In the genomic region with DNA sequence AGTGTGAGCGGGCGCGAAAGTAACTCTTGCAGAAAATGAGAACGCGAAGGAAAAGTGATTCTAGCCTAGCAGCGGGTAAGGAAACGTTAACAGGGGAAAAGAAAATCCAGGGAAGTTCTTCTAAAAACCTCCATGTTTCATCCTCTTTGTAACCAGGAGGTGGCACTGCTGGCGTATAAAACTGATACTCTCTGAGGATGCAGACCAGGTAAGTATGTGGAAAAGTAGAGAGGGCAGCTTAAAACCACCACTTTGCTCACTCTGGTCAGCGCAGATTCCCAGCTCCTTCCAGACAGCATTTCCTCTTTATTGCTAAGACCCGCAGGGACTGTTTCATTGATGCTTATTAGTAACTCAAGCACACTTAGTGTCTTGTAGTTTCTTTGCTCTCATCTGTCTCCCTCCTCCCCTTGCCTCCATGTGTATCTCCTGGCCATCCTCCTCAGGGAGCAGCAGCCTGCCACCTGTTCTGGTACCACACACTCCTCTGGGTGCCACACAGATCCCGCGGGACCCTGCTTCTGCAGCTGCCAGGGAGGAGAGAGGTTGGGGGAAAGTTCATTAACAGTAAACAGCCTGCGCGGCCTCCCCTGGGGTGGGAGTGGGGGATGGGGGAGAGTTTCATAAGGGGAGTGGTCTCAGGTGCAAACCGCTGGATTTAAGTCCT, we compare ENCODE assay signal across 8 mouse cellular contexts. TPM values are rescaled to one million over a fixed set of nuclear protein-coding genes. Genes with fewer than 3 reads are reported as not detected.
DNase-seq lines count a peak whose midpoint lies in the region; ATAC-seq lines count a peak whose summit lies in the region.

No protein-coding gene starts in this region.

- H3K36me3 ChIP-seq in heart, embryonic 13.5 days = no peaks in the 10 kb centered on the region

- no peak overlapping the region for H3K9ac ChIP-seq in heart, embryonic 13.5 days

- peak overlapping the region; percentile 11; the same call in 1 of the 2 replicates for H3K4me3 ChIP-seq in heart, embryonic 13.5 days
- no peak overlapping the region for H3K4me3 ChIP-seq in brown adipose tissue, adult 24 weeks (ENCODE audit: insufficient read depth, low read depth, low read length)

- no peaks in the 10 kb centered on the region for H3K9me3 ChIP-seq in heart, embryonic 13.5 days

- H3K27me3 ChIP-seq in heart, embryonic 13.5 days (replicated peaks) = 0 out of 2 replicates have a peak, but pooled peaks cover 4% of the 10 kb centered on the region

- H3K27ac ChIP-seq in heart, embryonic 13.5 days (replicated peaks) = no peak overlapping the region
- H3K27ac ChIP-seq in brown adipose tissue, adult 24 weeks (replicated peaks; ENCODE audit: low read depth, low read length) = 0 out of 2 replicates have a peak overlapping the region, but pooled peaks have one; percentile 17

- no peak for DNase-seq in heart, adult 9 months (ENCODE audit: low spot score in 2 of 2)
- peak; percentile 14 for DNase-seq in heart, postnatal 4 days
- DNase-seq in large intestine, adult 2 months (ENCODE audit: low read depth, low spot score) = peak; percentile 29
- DNase-seq in lung, postnatal 10 days = peak; percentile 40
- peak; percentile 26 for DNase-seq in right cerebral cortex, postnatal 14 days
- no peak for DNase-seq in thymus, postnatal 10 days (ENCODE audit: low spot score in 2 of 2)

- 16% methylated on average over 15 of the region's 15 CpGs for WGBS in heart, embryonic 13.5 days
- 17% methylated on average over 15 of the region's 15 CpGs for WGBS in large intestine, adult 2 months

- no peak for ATAC-seq in heart, embryonic 13.5 days (ENCODE audit: extremely low read depth, insufficient number of reproducible peaks, low FRiP score, low TSS enrichment)

- no peaks in the 10 kb centered on the region for H3K4me1 ChIP-seq in heart, embryonic 13.5 days
- H3K4me1 ChIP-seq in brown adipose tissue, adult 24 weeks (ENCODE audit: control insufficient read depth, insufficient read depth, insufficient read length, low read length) = no peaks in the 10 kb centered on the region

- H3K4me2 ChIP-seq in heart, embryonic 13.5 days = peak overlapping the region; percentile 52

RNA-seq across cellular contexts. Expression of a gene that starts 37.8 kb away (rescaled TPM):
- 2.6 and 3.4 TPM in 2 replicates for polyA plus RNA-seq in heart, embryonic 13.5 days (2015; fragmentation: Nextera tagmentation; extraction: Ambion mirVana)
- polyA plus RNA-seq in brown adipose tissue, adult 24 weeks (2012; ENCODE audit: insufficient read depth, insufficient read length, missing spikeins) = 39.2 and 47.2 TPM in 2 replicates
- total RNA-seq in heart, postnatal 4 days (2021) = 1 to 10 TPM; 1.2 to 1.8 TPM
- 19.2 and 40.9 TPM in 2 replicates for polyA plus RNA-seq in large intestine, adult 2 months (2012; rRNA removed)

Comparison
In these comparisons a context has a peak if more than half of its experiments do, and no peak if none do; other contexts are left out.
1. DNase-seq: peak in heart, postnatal 4 days (single experiment), large intestine, adult 2 months (single experiment), lung, postnatal 10 days (single experiment) and right cerebral cortex, postnatal 14 days (single experiment); none in heart, adult 9 months (0 of 2) and thymus, postnatal 10 days (0 of 2).